Mouse (Mus musculus) urinary bladder, postnatal 14 days (tissue): ENCODE results near the gene Selenoh.
"Not testable (repeated sequence)": the region's sequence is repeated elsewhere in the genome, so short reads cannot be mapped to it uniquely, and the experiment has no call there.

ENCODE experiments used
- DNase-seq: peaks from one replicate; pipeline ENCODE4 v3.0.0; 2021; ENCODE audit warnings: low spot score

Selenoh gene

GRCm38 (mm10) chr2:84671535-84671934, 965 bp upstream of the Selenoh start:
- DNase-seq = not testable (repeated sequence)

- DNase-seq = peak; percentile 36
Measured at GRCm38 (mm10) chr2:84669828-84670568, 572 bp downstream of the Selenoh start.

- DNase-seq = no peak
Measured at GRCm38 (mm10) chr2:84666081-84666480, 4.5 kb downstream of the Selenoh start.

- DNase-seq = peak; percentile 50
Measured at GRCm38 (mm10) chr2:84662866-84663265, 7.7 kb downstream of the Selenoh start.

GRCm38 (mm10) chr2:84660253-84660652, 10.3 kb downstream of the Selenoh start:
- peak; percentile 53 for DNase-seq

- no peak for DNase-seq
Measured at GRCm38 (mm10) chr2:84658806-84659205, 11.8 kb downstream of the Selenoh start, which contains the start of gene Btbd18. TSS of gene Btbd18 (plus strand) at chr2:84659079.

GRCm38 (mm10) chr2:84655864-84656263, 14.7 kb downstream of the Selenoh start:
- DNase-seq = no peak

- DNase-seq = no peak
Measured at GRCm38 (mm10) chr2:84653354-84653753, 17.2 kb downstream of the Selenoh start.

GRCm38 (mm10) chr2:84650464-84651195, 19.9 kb downstream of the Selenoh start, which contains the start of gene Ctnnd1:
TSS of gene Ctnnd1 (minus strand) at chr2:84650765.
- peak; percentile 87 for DNase-seq

- peak; percentile 28 for DNase-seq
Measured at GRCm38 (mm10) chr2:84649674-84650073, 20.9 kb downstream of the Selenoh start.

GRCm38 (mm10) chr2:84648369-84648768, 22.2 kb downstream of the Selenoh start:
- DNase-seq = no peak

GRCm38 (mm10) chr2:84647051-84647568, 23.5 kb downstream of the Selenoh start:
- no peak for DNase-seq

- no peak for DNase-seq
Measured at GRCm38 (mm10) chr2:84646138-84646537, 24.4 kb downstream of the Selenoh start.

- no peak for DNase-seq
Measured at GRCm38 (mm10) chr2:84640833-84641232, 29.7 kb downstream of the Selenoh start.

- no peak for DNase-seq
Measured at GRCm38 (mm10) chr2:84638428-84639220, 31.9 kb downstream of the Selenoh start.

GRCm38 (mm10) chr2:84637452-84638165, 33.0 kb downstream of the Selenoh start:
- no peak for DNase-seq

- peak; percentile 32 for DNase-seq
Measured at GRCm38 (mm10) chr2:84636231-84636741, 34.3 kb downstream of the Selenoh start.

GRCm38 (mm10) chr2:84635611-84636010, 35.0 kb downstream of the Selenoh start:
- DNase-seq = peak; percentile 87

GRCm38 (mm10) chr2:84634934-84635482, 35.6 kb downstream of the Selenoh start:
- DNase-seq = no peak

- no peak for DNase-seq
Measured at GRCm38 (mm10) chr2:84634006-84634405, 36.6 kb downstream of the Selenoh start.

- DNase-seq = peak; percentile 65
Measured at GRCm38 (mm10) chr2:84632999-84633398, 37.6 kb downstream of the Selenoh start.
